Mouse (Mus musculus) forelimb bud, embryonic 11.5 days (tissue): ENCODE results near the gene Ppp4r3b.

ENCODE experiments used
- DNase-seq: peaks from one replicate; pipeline ENCODE4 v3.0.0-alpha.2; 2012; ENCODE audit warnings: low read depth, low spot score

Ppp4r3b gene

DNA sequence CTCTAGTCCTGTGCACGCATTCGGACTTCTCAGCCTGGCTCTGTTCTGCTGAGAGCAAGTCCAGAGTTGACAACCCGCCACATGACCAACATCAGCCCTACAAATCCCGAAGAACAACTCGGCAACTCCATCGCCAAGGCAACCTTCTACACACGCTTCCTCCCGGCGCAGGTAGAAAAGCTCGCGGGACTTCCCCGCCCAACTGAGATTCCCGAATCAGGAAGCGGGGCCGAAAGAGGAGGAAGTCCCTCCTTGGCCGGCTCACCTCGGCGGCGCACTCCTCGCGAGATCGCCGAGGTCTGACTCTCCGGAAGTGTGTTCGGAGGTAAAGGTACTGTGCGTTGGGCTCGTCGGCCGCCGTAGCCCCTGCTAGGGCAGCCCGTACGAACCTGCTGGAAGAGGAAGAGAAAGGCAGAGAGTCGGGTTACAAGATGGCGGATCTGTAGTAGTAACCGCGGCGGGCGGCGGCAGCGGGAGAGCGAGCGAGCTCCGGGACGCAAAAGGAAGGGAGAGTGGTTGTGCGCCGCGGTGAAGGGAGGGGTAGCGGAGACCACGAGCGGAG is at the start of gene Ppp4r3b:
Gene Ppp4r3b (plus strand): TSS at position 328 of the 562 bp plus-strand sequence.
- DNase-seq, result peak; percentile 99

DNA sequence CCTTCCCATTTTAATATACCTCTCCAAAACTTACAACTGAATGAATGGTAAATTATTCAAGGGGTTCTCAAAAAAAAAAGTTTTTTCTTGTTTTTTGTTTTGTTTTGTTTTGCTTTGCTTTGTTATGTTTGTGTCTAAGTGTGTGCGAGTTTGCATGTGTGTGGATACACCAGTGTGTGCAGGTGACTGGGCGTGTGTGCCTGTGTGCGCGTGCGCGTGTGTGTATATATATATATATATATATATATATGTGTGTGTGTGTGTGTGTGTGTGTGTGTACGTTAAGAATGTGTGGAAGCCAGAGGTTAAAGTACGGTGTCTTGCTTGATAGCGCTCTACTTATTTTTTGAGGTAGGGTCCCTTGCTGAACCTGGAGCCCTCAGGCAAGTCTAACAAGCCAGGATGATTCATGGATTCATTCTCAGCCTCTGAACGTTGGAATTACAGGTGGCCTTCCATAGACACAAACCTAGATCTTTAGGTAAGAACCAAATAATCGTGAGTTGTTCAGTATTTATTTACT is 42.8 kb upstream of the Ppp4r3b start:
- DNase-seq, result no peak

DNA sequence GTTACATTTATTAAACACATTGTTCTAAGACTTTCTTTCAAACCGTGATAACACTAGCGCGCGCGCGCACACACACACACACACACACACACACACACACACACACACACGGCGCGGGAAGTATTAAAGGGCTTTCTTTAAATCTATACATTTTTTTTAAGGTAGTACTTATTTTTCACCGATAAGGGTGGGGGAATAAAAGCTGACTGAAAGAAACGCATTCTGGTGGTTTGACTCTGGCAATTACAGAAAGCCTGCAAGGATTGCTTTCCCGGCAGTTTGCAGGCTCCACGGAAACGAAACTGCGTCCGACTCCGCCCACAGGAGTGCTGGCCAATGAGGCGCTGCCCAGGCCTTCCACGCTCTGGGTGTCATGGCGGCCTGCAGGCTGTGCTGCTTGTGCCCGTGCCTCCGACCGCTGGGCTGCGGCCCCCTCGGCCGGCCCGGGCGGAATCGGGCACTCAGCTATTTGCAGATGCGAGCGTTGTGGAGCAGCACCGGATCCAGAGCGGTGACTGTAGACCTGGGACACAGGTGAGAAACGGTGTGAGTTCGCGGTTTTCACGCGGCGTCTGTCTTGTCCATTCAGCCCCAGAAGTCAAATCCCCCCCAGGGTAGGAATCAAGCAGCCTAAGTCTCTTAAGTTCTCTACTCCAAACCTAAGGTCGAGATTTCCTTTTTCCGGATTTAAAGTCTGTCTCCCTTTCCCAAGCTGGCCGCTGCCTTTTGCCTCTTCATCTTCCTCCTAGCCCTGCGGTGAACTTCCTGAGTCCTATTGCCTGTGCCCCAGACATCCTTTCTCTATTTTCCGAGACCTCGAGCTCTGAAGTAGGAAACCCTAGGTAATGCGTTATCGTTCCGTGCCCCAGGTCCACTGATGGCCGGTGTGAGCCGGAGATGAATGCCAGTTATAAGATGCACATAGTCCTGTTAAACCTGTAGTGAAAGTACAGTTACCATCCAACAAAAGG is 42.0 kb upstream of the Ppp4r3b start, which contains the start of gene Pnpt1:
Gene Pnpt1 (plus strand): TSS at position 360 of the 971 bp plus-strand sequence.
- peak; percentile 92 for DNase-seq

DNA sequence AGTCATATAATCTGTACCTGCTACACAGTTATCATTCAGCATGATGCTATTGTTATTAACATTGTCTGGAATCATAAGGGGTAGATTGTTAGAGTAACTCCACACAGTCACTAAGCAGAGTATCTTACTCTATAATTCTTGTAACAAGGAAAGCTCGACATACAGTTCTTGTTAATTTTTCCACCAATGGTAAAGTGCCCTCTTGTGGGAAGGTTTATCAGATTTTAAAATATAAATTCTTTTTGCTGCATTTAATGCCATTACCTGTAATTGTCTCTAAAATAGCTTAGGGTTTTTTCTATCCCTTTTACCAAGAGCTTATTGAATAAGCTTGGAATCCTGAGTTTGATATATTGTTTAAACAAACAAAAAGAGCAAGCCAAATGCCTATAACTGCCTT is 32.0 kb upstream of the Ppp4r3b start:
- DNase-seq, result no peak

DNA sequence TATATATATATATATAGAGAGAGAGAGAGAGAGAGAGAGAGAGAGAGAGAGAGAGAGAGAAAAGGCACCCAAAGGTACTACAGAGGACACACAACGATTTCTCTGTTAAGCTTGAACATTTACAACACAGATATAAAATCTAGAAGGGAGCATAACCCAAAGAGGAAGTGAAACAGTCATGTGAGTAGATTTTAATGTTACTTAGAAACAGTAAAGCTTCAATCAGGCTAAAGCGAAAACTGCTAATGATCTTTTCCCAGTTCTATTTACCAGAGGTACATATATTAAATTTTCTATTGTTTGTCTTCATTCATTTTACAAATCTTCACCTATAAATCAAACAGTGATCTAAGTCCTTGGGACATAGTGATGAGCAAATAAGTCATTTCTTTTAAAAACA is 23.8 kb upstream of the Ppp4r3b start:
- DNase-seq, result no peak

DNA sequence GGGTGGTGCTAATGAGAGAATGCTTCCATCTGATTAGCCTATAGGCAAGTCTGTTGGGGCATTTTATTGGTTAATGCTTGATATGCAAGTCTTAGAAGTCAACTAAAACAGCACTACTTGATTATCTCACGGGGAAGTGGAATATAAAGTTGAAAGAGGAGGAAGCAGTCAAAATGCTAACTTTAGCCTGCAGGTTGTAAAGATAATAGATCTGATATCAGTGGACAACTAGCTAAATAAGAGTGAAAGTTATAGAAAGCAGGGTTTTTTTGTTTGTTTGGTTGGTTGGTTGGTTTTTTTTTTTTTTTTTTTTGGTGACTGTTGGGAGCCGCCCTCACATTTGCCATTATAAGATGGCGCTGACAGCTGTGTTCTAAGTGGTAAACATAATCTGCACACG is 9.1 kb upstream of the Ppp4r3b start:
- no peak for DNase-seq

DNA sequence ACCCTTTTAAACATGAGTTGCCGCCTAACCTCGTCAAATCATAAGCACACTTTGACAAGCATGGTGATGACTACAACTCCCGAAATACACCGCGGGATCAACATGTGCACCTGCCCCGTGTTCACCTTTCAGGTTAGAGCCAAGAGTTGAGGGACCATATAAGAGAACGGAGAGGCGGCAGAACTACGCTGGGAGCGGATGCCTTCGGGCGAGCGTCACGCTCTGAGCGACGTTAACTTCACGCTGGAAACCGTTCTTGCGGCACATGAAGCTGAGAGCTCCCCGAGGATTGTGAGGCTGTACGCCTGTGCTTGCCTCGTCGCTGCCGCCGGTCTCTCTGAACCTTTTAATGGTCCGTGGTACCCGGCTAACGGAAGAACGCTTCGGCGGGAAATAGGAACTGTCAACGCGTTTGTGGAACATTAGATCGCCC is 715 bp upstream of the Ppp4r3b start:
- DNase-seq, result peak; percentile 28

DNA sequence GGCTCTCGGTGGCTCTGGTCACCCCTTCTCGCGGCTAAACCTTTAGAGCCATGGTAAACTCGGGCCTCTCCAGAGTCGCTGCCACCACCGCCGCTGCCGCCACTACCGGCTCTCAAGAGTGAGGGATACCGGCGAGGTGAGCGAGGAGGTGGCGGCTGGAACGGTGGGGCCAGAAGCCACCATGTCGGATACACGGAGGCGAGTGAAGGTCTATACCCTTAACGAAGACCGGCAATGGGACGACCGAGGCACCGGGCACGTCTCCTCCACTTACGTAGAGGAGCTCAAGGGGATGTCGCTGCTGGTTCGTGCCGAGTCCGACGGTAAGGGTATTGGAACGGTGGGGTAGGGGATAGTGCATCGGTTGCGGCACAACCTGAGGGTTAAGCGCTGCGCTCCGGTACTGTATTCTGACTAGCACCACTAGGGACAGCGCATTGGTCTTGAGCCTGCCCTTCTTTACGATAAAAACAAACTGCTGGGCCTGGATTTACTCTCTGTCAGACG is 488 bp downstream of the Ppp4r3b start:
- peak; percentile 75 for DNase-seq

DNA sequence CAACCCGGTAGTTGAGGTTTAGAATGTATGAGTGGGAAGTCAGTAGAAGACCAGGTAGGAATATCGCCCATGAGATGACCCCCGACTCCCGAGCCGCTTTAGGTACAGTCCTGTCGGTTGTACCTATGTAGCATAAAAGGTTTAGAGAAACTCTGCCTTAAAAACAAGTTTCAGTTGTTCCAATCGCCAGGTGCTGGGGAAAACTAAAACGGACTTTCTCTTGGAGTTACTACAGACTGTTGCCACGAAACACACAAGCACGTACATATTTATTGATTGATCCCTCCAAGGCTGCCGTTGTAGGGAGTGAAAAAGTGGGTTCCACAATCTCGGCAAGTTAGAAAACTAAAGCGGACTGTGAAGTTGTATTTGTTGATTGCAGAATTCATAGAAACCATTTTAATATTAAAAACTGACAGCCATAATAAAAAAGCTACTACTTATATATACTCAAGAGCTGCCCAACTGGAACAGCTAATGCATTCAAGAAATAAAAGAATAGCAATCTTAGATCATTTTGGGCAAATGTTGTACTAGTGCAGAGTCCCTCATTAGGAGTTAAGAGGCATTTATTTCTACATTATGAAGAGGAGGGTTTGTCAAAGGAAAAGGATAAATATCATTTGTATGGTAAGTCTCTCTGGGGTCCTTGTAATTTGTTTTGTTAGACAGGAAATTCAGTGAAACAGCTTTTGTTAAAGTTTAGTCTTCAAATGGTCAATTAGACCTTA is 1.2 kb downstream of the Ppp4r3b start:
- DNase-seq, result peak; percentile 2

DNA sequence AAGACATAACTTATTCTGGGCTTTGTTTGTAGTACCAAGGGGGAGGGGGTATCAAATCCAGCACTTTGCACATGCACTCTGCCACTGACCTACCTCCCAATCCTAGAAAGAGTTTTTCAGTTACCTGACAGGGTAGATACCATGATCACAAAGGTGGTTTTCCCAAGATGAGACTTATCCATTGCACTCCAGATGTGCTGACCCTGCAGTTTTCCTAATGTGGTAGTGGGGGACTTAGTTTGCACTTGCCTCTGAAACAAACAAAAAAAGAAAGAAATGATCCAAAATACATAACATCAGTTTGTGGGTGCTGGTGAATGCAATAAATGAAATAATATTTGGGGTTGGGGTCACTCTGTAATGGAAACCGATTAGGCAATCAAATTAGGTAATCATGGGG is 6.6 kb downstream of the Ppp4r3b start:
- DNase-seq, result no peak

DNA sequence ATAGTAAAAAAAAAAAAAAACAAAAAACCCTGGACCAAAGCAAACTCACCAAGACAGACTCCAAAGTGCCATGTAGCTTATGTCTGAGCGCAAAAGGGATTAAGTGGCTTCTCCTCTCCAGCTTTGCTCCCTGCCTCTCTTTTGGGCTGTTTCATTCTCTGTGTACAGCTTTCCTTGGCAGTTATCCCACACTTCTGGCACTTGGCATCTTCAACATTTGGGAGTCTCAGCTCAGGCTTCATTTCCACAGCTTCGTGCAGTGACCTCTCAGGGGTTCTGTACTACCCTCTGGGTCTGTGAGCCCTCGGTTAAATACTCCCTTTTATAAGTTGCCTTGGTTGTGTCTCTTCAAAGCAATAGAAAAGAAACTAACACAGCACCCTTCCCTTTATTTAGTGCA is 8.0 kb downstream of the Ppp4r3b start:
- DNase-seq, result no peak

DNA sequence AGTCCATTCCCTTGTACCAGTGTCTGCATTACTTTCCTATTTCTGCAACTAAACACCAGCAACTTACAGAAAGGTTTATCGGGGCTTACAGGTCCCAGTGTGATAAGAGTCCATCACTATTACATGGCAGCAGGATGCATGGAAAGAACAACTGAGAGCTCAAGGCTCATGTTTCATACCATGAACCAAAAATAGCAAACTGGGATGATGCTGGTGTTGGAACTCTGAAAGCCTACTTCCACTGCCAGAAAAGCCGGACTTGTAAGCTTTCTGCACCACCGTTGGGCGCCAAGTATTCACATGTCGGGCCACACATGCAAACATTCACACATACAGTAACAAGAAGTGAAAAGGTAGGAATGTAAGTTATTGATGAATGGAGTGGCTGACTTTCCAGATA is 9.1 kb downstream of the Ppp4r3b start:
- no peak for DNase-seq

DNA sequence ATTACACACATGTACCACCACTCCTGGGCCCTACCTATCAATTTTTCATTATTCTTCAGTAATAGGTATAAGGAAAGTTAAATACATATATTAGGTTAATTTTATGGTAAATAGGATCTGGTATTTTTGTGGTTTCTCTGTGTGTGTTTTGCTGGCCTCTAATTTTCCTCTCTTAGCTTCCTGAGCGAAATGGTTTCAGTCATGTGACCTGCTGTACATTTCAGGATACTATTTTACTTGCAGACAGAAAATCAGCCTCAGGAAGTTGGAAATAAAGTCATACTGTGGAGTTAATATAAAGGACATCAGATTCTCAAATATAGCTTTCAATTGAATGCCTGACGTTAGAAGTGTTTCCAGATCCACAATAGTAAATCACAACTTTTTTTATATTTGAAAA is 16.3 kb downstream of the Ppp4r3b start:
- no peak for DNase-seq

DNA sequence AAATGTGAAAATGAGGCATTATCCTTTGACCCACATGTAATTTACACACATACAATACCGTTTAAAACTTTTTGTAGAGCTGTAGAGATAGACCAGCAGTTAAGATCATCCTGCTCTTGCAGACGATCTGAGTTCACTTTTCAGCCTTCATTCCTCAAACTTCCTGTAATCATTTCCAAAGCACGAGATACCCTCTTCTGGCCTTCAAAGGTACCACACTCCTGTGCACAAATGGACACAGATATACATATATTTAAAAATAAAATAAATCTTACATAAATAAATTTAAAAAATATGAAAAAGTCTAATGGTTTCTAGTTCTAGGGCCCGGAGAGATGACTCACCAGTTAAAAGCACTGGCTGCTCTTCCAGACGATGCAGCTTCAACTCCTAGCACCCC is 31.0 kb downstream of the Ppp4r3b start:
- DNase-seq, result no peak

DNA sequence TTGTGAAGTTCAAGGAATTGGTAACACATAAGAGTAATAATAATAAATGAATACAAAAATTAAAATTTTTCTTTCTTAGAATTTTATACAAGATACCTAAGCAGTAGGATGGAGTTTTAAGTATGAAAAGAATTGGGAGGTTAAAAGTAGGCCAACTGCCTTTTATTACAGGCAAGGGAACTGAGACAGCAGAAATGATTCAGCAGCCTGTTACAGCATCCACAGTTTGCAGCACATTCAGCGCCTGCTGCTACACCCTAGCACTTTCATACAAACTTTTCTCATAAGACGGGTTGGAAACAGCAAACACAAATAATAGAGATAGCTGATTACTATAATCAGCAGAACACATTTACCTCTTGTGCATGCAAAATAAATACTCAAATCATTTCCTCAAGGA is 37.1 kb downstream of the Ppp4r3b start:
- no peak for DNase-seq

DNA sequence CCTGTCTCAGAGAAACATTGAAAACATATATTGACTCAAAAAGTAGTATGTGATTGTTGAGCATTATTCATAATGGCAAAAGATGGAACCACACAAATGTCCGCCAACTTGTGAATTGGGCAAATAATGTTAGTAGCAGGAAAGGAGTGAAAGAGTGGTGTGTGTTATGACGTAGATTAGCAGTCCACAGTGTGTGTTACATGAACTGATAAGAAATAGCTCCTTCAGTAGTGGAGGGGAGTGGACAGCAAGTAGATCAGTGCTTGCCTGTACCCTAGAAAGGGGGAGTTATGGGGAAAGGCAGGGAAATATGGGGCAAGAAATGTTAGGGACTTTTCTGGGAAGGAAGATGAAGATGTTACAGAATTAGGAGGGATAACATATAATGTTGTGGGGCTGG is 43.5 kb downstream of the Ppp4r3b start:
- no peak for DNase-seq

DNA sequence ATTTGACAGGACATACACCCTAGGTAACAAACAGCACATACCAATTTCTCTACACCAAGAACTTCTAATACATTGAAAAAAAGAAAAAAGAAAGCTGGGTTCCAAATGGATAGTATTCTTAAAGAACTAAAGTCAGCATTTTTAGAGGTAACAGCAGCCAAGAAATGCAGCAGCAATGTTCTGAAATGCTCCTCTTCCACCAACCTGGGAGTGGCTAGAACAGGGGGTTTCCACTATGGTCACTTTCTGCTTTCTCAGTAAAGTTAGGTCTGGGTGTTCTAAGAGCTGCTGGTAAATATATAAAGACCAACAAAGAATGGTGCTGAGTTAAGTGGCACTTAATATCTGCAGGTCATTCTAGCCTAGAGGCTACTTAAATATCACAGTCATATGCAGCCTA is 46.4 kb downstream of the Ppp4r3b start:
- DNase-seq, result no peak

DNA sequence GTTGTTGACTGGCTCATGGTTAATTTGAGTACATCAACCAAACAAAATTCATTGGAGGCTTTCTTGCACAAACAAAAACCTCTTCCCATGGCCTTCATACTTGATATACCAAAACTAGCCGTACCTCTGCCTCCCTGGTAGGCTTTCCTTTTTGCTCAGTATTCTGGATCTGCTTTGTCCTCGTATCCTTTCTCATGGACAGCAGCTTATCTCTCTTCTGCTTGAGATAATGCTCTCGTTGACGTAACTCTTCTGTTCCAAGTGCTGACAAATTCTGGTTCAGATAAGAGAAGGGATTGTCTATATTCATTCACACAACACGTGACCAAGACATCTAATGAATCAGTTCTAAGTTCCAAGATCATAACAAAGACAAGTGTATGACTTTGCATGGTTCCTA is 49.6 kb downstream of the Ppp4r3b start:
- no peak for DNase-seq

DNA sequence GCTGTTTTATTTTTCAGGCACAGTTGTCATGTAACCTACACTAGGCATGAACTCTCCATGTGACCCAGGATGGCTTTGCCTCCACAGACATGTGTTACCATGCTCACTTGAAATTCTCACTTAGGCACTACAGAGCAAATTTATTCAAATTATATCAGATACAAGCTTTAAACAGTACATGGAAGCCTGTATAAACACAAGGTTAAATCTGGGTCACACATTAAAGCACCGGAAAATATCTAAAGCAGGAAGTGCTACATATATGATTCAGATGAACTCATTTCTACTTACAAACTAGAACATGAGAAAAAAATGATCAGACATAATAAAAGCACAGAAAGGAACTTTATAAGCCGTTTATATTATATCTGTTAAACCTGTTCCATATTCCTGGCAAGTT is 52.1 kb downstream of the Ppp4r3b start:
- no peak for DNase-seq

DNA sequence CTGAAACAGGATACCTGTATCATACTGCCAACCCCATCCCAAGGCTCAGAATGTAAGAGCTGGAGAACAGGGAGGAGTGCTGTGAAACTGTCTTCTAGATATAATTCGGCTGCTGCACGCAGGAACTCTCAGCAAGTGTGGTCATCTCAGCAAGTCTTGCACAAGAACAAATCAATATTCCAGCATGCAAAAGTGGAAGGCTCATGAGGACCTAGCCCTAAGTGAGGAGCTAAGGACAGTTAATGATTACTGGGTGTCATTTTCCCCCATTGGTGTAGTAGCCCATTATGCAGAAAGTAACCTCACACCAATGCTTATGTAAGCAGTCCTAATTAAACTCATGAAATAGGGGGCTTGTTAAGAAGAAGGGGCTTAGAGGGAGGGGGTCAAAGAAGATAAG is 56.3 kb downstream of the Ppp4r3b start:
- no peak for DNase-seq

DNA sequence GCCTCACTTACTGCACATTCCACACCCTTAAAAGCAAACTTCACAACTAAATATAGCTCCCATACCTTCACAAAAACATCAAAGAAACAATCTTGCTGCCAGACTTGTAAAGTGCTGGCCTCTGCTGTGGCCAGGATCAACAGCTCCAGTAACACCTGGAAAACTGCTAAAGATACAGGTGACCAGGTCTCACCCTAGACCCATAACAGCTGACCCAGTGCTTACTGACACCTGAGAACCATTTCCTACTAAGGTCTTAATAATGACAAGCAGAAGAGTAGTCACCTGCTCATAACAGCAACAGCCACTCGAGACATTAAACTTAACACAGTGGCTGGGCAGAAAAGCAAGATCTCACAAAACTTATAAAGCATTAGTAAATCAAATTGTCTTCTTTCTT is 60.9 kb downstream of the Ppp4r3b start:
- no peak for DNase-seq

DNA sequence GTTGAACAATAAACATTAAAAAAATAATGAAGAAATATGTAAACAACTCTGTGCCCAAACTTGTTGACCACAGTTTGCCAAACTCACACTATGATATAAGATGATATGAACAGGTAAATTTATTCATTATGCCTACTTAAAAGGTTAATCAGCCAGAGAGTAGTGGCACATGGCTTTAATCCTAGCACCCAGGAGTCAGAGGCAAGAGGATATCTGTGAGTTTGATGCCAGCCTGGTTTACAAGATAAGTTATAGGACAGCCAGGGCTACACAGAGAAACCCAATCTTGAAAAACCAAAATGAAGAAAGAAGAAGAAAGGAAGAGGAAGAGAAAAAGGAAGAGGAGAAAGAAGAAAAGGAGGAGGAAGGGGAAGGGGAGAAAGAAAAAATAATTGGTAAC is 64.7 kb downstream of the Ppp4r3b start:
- no peak for DNase-seq
